Mouse (Mus musculus) brain, embryonic 14.5 days (tissue): ENCODE measurements at regions not wholly inside any gene's neighbourhood (a gene's known extent, or its start where the extent isn't known, plus 50 kb on each side); places are given as distances from the start of the nearest gene placed in this dataset.

Source experiments
- CTCF ChIP-seq: fragments of 200-500 bp; IDR thresholded peaks from 2 replicates; pipeline ENCODE4 v1.5.1; 2012; ENCODE audit warnings: inconsistent platforms, mild to moderate bottlenecking, moderate library complexity, borderline replicate concordance; ENCODE audit not compliant: insufficient read depth, insufficient read length; ENCODE audit errors: extremely low read depth
- POLR2A ChIP-seq: fragments of 200-500 bp; IDR thresholded peaks from 2 replicates; pipeline ENCODE4 v1.6.1; 2012; ENCODE audit warnings: mild to moderate bottlenecking, inconsistent platforms, borderline replicate concordance; ENCODE audit not compliant: poor library complexity, insufficient read depth, insufficient read length, severe bottlenecking; ENCODE audit errors: extremely low read depth

- TF ChIP-seq CTCF (no peak), POLR2A (no peak)
Measured at GRCm38 (mm10) chr3:151905775-151906174, 68.3 kb upstream of the Ptgfr start.
